Mouse (Mus musculus) small intestine, adult 2 months (tissue): ENCODE data around the gene Rlbp1.

Experiments used
- CTCF ChIP-seq: fragments of 200-500 bp; IDR thresholded peaks from 2 replicates; pipeline ENCODE4 v1.5.1; 2012; ENCODE audit warnings: low read depth, mild to moderate bottlenecking, control low read depth, inconsistent platforms, low read length, moderate library complexity, mixed read lengths; ENCODE audit not compliant: insufficient replicate concordance, insufficient read length; ENCODE audit errors: extremely low read depth
- POLR2A ChIP-seq: fragments of 200-500 bp; IDR thresholded peaks from 2 replicates; pipeline ENCODE4 v1.6.1; 2012; ENCODE audit warnings: low read depth, mild to moderate bottlenecking, control low read depth, inconsistent platforms, low read length, moderate library complexity

- TF ChIP-seq CTCF: no peak
- no peak for TF ChIP-seq POLR2A
Observed at GRCm38 (mm10) chr7:79392860-79393513, 6.1 kb upstream of the Rlbp1 start.
